15 mouse cellular contexts compared by ENCODE assay signal in the genomic region with DNA sequence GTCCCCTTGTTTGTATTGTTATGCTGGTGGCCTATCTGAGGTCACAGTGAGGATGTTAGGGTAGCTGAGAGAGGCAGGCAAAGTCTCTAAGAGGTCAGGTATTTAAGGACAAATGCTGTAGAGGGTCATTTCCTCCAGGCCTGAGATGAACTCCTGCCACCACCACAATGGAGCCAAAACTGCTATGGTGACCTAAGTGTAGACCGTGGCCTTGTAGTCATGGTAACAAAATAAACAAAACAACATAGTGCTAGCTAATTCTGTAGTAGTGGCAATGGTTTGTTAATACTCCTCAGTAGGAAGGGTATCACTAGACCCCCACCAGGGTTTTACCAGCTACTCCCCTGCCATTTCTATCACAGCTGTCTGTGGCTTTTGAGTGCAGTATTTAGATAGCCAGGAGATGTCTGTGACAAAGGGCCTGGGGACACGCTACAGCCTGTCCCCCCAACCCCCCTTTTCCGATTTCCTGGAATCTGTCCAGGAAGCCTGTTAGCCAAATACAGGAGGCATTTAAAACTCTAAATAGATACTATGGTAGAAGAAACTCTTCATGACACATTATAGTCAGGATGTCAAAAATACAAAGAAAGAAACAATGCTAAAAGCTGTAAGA. TPM values are rescaled to one million over a fixed set of nuclear protein-coding genes. Genes with fewer than 3 reads are reported as not detected.
DNase-seq lines count a peak whose midpoint lies in the region; ATAC-seq and TF ChIP-seq lines count a peak whose summit lies in the region.
"Had no signal": no experiment of that assay in that cellular context is flagged by ENCODE, and none has a peak within 500 bp of the region (broad histone marks: within the 10 kb centered on the region; RNA-seq: fewer than 3 reads in every experiment).

No protein-coding gene starts in this region.

- no peaks in the 10 kb centered on the region for H3K4me1 ChIP-seq in hindbrain, postnatal 0 days (ENCODE audit: insufficient read depth, low read length)
- H3K4me1 ChIP-seq: midbrain, embryonic 12.5 days had no signal

- no peak overlapping the region for H3K4me3 ChIP-seq in hindbrain, postnatal 0 days (ENCODE audit: low read length)
- H3K4me3 ChIP-seq: forebrain, embryonic 12.5 days; midbrain, embryonic 12.5 days had no signal

- no peak for ATAC-seq in hindbrain, postnatal 0 days
- ATAC-seq: hindbrain, embryonic 16.5 days had no signal

- no peak overlapping the region for H3K27ac ChIP-seq in hindbrain, postnatal 0 days
- H3K27ac ChIP-seq: forebrain, embryonic 12.5 days; midbrain, embryonic 12.5 days had no signal

- peak; percentile 42 for DNase-seq in heart, adult 8-10 months (ENCODE audit: low spot score)
- DNase-seq in heart, postnatal 25 days (ENCODE audit: low spot score): no peak
- DNase-seq in MN1 (ENCODE audit: low spot score): peak; percentile 74
- DNase-seq in embryo, embryonic 10 days (ENCODE audit: low spot score): peak; percentile 59
- peak; percentile 12 to 40 for DNase-seq in heart, postnatal 14 days
- DNase-seq in ovary, postnatal 10 days (ENCODE audit: low spot score): no peak
- no peak for DNase-seq in hindbrain, postnatal 0 days (ENCODE audit: low spot score)
- DNase-seq in thymus, postnatal 10 days (ENCODE audit: low spot score in 2 of 2): no peak
- DNase-seq: cerebellum, postnatal 14 days; layer of hippocampus, adult 9-11 months; thymus, adult 18-20 months had no signal

- H3K9me3 ChIP-seq in hindbrain, postnatal 0 days (ENCODE audit: low read length): no peaks in the 10 kb centered on the region
- H3K9me3 ChIP-seq: forebrain, embryonic 12.5 days; midbrain, embryonic 12.5 days had no signal

- no peak overlapping the region for H3K4me2 ChIP-seq in hindbrain, postnatal 0 days (ENCODE audit: low read depth, low read length)
- H3K4me2 ChIP-seq: forebrain, embryonic 12.5 days; midbrain, embryonic 12.5 days had no signal

- TF ChIP-seq CTCF in hindbrain, postnatal 0 days (IDR thresholded peaks at IDR 0.05; ENCODE audit: low read depth): no peak

- intact Hi-C loops in heart, postnatal 25 days (cut with DNase I): no loop called here
- intact Hi-C loops in heart, postnatal 14 days (cut with DNase I): no loop called here

- no peak overlapping the region for H3K9ac ChIP-seq in hindbrain, postnatal 0 days (replicated peaks; ENCODE audit: low read length)
- H3K9ac ChIP-seq: forebrain, embryonic 12.5 days; midbrain, embryonic 12.5 days had no signal

- WGBS in hindbrain, postnatal 0 days: 37% methylated on average over 3 of the region's 3 CpGs

- H3K27me3 ChIP-seq in hindbrain, postnatal 0 days (ENCODE audit: insufficient read depth, low read length): no peaks in the 10 kb centered on the region
- H3K27me3 ChIP-seq: CH12.LX; forebrain, embryonic 12.5 days; midbrain, embryonic 12.5 days had no signal

- no peaks in the 10 kb centered on the region for H3K36me3 ChIP-seq in hindbrain, postnatal 0 days (ENCODE audit: insufficient read depth, low read length)
- H3K36me3 ChIP-seq: forebrain, embryonic 12.5 days; midbrain, embryonic 12.5 days had no signal

RNA-seq across cellular contexts. Expression of gene Stam2, which starts 43.1 kb away (rescaled TPM):
- total RNA-seq in heart, adult 8-10 months (2022): 10 to 100 TPM; 15.9 to 21.3 (median 17.8) TPM
- 10 to 100 TPM; 18.8 to 19.9 TPM for total RNA-seq in heart, postnatal 25 days (2021)
- 10 to 100 TPM; 23.3 to 23.4 TPM for total RNA-seq in heart, postnatal 14 days (2021)
- total RNA-seq in hindbrain, postnatal 0 days (2014; rRNA removed): 21.2 and 21.9 TPM in 2 replicates
- polyA plus RNA-seq in hindbrain, postnatal 0 days (2015; fragmentation: Nextera tagmentation; extraction: Ambion mirVana): 25.5 and 27.5 TPM in 2 replicates

Comparison
In these comparisons a context has a peak if more than half of its experiments do, and no peak if none do; other contexts are left out.
1. DNase-seq: peak in heart, adult 8-10 months (single experiment), MN1 (single experiment), embryo, embryonic 10 days (single experiment) and heart, postnatal 14 days (2 of 2); none in heart, postnatal 25 days (single experiment), ovary, postnatal 10 days (single experiment), hindbrain, postnatal 0 days (single experiment) and thymus, postnatal 10 days (0 of 2).